Mouse (Mus musculus): ENCODE data around the gene Ass1.

GRCm38 (mm10) chr2:31537054-31537453, 67.0 kb downstream of the Ass1 start:
- TF ChIP-seq CTCF (IDR thresholded peaks at IDR 0.05; ENCODE audit: control insufficient read depth, insufficient read depth, low read length) (no peak), POLR2A (IDR thresholded peaks at IDR 0.05; ENCODE audit: borderline replicate concordance, control insufficient read depth, low read depth, low read length) (no peak)

All from bone marrow, adult 2 months (tissue).